Mouse (Mus musculus): Measurements from ENCODE around the gene Kctd11. TPM values are rescaled to one million over a fixed set of nuclear protein-coding genes. Genes with fewer than 3 reads are reported as not detected.

Kctd11 gene
- polyA plus RNA-seq, 1 experiment from 2014 or later = 15.9 TPM

DNA sequence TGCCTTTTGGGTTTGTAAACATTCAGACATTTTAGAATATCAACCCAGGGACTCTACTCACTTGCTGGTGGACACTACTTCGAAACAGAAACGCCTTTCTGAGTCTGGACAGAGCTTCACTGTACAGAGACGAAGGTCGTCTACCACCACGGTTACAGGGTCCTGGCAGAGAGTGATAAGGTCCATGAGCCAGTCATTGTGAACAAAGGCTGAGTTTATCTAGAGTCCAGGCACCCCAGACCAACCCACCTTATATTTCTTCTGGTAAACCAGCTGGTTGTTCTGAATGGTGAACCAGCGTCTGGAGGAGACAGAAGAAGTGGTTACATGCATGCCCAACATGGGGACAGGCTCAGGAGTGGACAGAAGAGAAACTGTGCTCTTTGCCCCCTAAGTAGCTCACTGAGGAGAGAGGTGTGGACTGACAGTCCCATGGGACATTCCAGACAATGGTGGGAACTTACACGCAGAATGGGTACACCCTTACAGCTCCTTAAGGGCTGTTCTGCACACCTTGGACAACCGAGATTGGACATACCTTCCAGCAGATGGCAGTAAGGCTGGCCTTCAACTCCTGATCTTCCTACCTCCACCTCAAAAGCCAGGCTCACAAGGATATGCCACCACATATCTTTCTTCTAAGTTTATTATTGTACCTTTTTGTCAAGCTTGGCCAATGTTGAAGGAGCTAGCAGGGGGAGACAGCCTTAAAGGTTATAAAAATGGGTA is 5.9 kb upstream of the Kctd11 start:
- 56% methylated on average over 8 of the region's 8 CpGs for WGBS
- H3K27me3 ChIP-seq (ENCODE audit: control insufficient read depth, insufficient read depth, low read length) = no peaks in the 10 kb centered on the region
- H3K36me3 ChIP-seq (ENCODE audit: control insufficient read depth, insufficient read depth, low read length) = no peaks in the 10 kb centered on the region
- TF ChIP-seq CTCF (IDR thresholded peaks at IDR 0.05; ENCODE audit: low read depth) (peak; percentile 82), EP300 (optimal IDR thresholded peaks at IDR 0.05) (no peak)
- peak; percentile 57 for DNase-seq (ENCODE audit: low spot score)
- ATAC-seq (ENCODE audit: low FRiP score, low TSS enrichment) = 0 out of 2 replicates have a peak, but pooled peaks have one; percentile 31
- no peak overlapping the region for H3K4me2 ChIP-seq (replicated peaks; ENCODE audit: low read depth)
- H3K4me1 ChIP-seq (replicated peaks; ENCODE audit: control insufficient read depth, insufficient read depth) = no peaks in the 10 kb centered on the region
- H3K9ac ChIP-seq (ENCODE audit: low read length) = no peak overlapping the region
- H3K9me3 ChIP-seq (ENCODE audit: control insufficient read depth, low read length) = no peaks in the 10 kb centered on the region
- no peak overlapping the region for H3K27ac ChIP-seq (replicated peaks)
- no peak overlapping the region for H3K4me3 ChIP-seq (ENCODE audit: low read depth, low read length)

DNA sequence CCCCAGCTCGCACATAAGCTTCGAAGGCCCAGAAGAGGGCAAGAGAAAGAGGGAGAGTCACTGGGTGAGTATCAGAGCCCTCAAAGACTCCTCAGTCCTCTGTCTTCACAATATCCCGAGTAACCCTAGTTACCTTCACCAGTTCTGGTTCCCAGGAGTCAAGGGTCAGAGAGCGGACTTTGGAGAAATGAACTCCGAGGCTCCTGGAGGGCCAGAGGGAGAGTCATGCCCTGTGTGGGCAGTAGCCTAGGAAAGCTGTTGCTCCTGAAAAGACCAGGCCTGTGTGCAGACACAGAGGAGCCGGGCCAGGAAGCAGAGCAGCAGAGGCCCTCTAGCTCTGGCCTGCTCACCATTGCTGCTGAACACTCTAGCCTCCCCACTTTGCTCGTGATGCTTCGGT is 3.5 kb upstream of the Kctd11 start:
- 81% methylated on average over 8 of the region's 8 CpGs for WGBS
- Histone ChIP-seq H3K4me1 (replicated peaks; ENCODE audit: control insufficient read depth, insufficient read depth) (no peaks in the 10 kb centered on the region; the same call in none of the 2 replicates), H3K9me3 (ENCODE audit: control insufficient read depth, low read length) (no peaks in the 10 kb centered on the region), H3K36me3 (ENCODE audit: control insufficient read depth, insufficient read depth, low read length) (no peaks in the 10 kb centered on the region), H3K27ac (replicated peaks) (peak overlapping the region; percentile 45), H3K9ac (ENCODE audit: low read length) (no peak overlapping the region), H3K4me3 (ENCODE audit: low read depth, low read length) (no peak overlapping the region), H3K27me3 (ENCODE audit: control insufficient read depth, insufficient read depth, low read length) (no peaks in the 10 kb centered on the region), H3K4me2 (replicated peaks; ENCODE audit: low read depth) (no peak overlapping the region)
- DNase-seq (ENCODE audit: low spot score) (no peak), ATAC-seq (ENCODE audit: low FRiP score, low TSS enrichment) (no peak)
- TF ChIP-seq CTCF (IDR thresholded peaks at IDR 0.05; ENCODE audit: low read depth) = no peak

GRCm38 (mm10) chr11:69884240-69884639 is 3.0 kb upstream of the Kctd11 start:
- Histone ChIP-seq H3K4me2 (replicated peaks; ENCODE audit: low read depth) (no peak overlapping the region), H3K9me3 (ENCODE audit: control insufficient read depth, low read length) (no peaks in the 10 kb centered on the region), H3K27ac (replicated peaks) (peak overlapping the region; percentile 45), H3K4me1 (replicated peaks; ENCODE audit: control insufficient read depth, insufficient read depth) (peaks cover 1% of the 10 kb centered on the region), H3K27me3 (ENCODE audit: control insufficient read depth, insufficient read depth, low read length) (no peaks in the 10 kb centered on the region), H3K9ac (ENCODE audit: low read length) (no peak overlapping the region), H3K36me3 (ENCODE audit: control insufficient read depth, insufficient read depth, low read length) (no peaks in the 10 kb centered on the region), H3K4me3 (ENCODE audit: low read depth, low read length) (no peak overlapping the region)
- 60% methylated on average over 9 of the region's 9 CpGs for WGBS
- DNase-seq (ENCODE audit: low spot score) = no peak
- TF ChIP-seq EP300 (optimal IDR thresholded peaks at IDR 0.05) (no peak), CTCF (IDR thresholded peaks at IDR 0.05; ENCODE audit: low read depth) (no peak)
- no peak for ATAC-seq (ENCODE audit: low FRiP score, low TSS enrichment)

DNA sequence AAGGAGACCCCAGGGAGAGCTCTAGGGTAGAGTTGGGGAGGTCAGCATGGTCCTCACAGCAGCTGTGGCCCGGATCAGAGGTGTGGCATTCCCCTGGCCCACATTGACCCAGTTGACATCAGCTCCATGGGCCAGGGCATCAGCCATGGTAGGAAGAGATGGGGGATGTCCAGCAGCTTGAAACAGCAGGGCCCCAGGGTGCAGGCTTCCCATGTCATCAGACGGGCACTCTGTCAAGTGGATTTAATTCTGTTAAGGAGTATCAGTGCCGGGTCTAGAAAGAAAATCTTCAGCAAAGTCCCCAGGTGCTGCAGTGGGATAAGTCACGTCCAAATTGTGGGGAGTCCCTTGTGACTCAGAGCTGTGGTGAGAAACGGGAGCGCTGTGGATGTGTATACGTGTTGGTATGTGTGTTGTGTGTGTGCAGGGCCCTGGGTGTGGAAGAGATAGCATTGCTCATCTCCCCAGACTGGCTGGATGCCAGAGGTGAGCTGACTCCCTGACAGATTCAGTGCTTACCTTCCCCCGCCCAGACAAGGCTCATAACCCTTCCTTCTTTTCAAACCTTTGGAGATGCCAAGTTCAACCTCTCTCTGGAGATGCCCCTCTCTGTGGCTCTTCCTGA is 2.4 kb upstream of the Kctd11 start:
- H3K9me3 ChIP-seq (ENCODE audit: control insufficient read depth, low read length) = no peaks in the 10 kb centered on the region
- H3K4me1 ChIP-seq (replicated peaks; ENCODE audit: control insufficient read depth, insufficient read depth) = peaks cover 6% of the 10 kb centered on the region
- H3K4me2 ChIP-seq (replicated peaks; ENCODE audit: low read depth) = no peak overlapping the region
- H3K9ac ChIP-seq (ENCODE audit: low read length) = no peak overlapping the region
- ATAC-seq (ENCODE audit: low FRiP score, low TSS enrichment) (no peak), DNase-seq (ENCODE audit: low spot score) (no peak)
- no peaks in the 10 kb centered on the region for H3K36me3 ChIP-seq (ENCODE audit: control insufficient read depth, insufficient read depth, low read length)
- WGBS = 68% methylated on average over 8 of the region's 8 CpGs
- 0 out of 2 replicates have a peak overlapping the region, but pooled peaks have one; percentile 45 for H3K27ac ChIP-seq (replicated peaks)
- H3K27me3 ChIP-seq (ENCODE audit: control insufficient read depth, insufficient read depth, low read length) = no peaks in the 10 kb centered on the region
- H3K4me3 ChIP-seq (ENCODE audit: low read depth, low read length) = no peak overlapping the region
- TF ChIP-seq CTCF (IDR thresholded peaks at IDR 0.05; ENCODE audit: low read depth) = no peak

DNA sequence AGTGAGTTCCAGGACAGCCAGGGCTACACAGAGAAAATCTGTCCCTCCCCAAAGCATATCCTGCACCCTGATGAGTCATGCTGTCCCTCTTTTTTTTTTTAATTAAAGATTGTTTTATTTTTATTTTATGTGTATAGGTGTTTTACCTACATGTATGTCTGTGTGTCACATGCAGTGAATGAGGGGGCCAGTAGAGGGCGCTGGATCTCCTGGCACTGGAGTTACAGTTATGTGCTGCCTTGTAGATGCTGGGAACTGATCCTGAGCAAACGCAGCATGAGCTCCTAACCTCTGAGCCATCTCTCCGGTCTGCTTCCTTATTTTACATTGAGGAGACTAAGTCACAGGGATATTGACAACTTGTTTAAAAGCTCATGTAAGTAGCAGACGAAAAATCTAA is 1.9 kb upstream of the Kctd11 start:
- peak; percentile 53 for DNase-seq (ENCODE audit: low spot score)
- H3K9me3 ChIP-seq (ENCODE audit: control insufficient read depth, low read length) = no peaks in the 10 kb centered on the region

More for the DNA sequence above, 1.9 kb upstream of the Kctd11 start:
- no peak overlapping the region for H3K4me2 ChIP-seq (replicated peaks; ENCODE audit: low read depth)
- peaks cover 6% of the 10 kb centered on the region for H3K4me1 ChIP-seq (replicated peaks; ENCODE audit: control insufficient read depth, insufficient read depth)
- no peaks in the 10 kb centered on the region for H3K27me3 ChIP-seq (ENCODE audit: control insufficient read depth, insufficient read depth, low read length)
- no peak overlapping the region for H3K9ac ChIP-seq (ENCODE audit: low read length)
- H3K4me3 ChIP-seq (ENCODE audit: low read depth, low read length) = no peak overlapping the region
- H3K27ac ChIP-seq (replicated peaks) = no peak overlapping the region
- H3K36me3 ChIP-seq (ENCODE audit: control insufficient read depth, insufficient read depth, low read length) = no peaks in the 10 kb centered on the region
- TF ChIP-seq EP300 (optimal IDR thresholded peaks at IDR 0.05) = no peak
- peak; percentile 65 for TF ChIP-seq CTCF (IDR thresholded peaks at IDR 0.05; ENCODE audit: low read depth)
- no peak for ATAC-seq (ENCODE audit: low FRiP score, low TSS enrichment)
- 66% methylated on average over 4 of the region's 4 CpGs for WGBS

Measured in stomach, postnatal 0 days (tissue).